Mouse (Mus musculus): ENCODE measurements at regions not wholly inside any gene's neighbourhood (a gene's known extent, or its start where the extent isn't known, plus 50 kb on each side); places are given as distances from the start of the nearest gene placed in this dataset.

GRCm38 (mm10) chr11:57958233-57958632 is 50.6 kb upstream of the Larp1 start:
- no peak for DNase-seq (ENCODE audit: low spot score)

DNA sequence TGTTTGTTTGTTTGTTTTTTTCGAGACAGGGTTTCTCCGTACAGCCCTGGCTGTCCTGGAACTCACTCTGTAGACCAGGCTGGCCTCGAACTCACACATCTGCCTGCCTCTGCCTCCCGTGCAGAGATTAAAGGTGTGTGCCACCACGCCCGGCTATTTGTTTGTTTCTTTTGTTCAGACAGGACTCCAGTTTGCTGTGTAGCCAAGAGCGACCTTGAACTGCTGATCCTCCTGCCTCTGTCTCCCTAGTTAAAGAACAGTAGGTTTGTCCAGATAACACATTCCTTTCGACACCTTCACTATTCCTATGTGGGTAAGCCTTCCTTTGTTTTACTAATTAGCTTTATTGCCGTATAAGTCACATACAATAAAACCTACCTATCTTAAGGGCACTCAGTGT is 52.0 kb upstream of the Larp1 start:
- DNase-seq (ENCODE audit: low spot score) = no peak

GRCm38 (mm10) chr11:57956076-57956475 is 52.8 kb upstream of the Larp1 start:
- no peak for DNase-seq (ENCODE audit: low spot score)

GRCm38 (mm10) chr11:57955476-57955875 is 53.4 kb upstream of the Larp1 start:
- DNase-seq (ENCODE audit: low spot score) = no peak

- no peak for DNase-seq (ENCODE audit: low spot score)
Observed at GRCm38 (mm10) chr11:57954510-57955184, 54.2 kb upstream of the Larp1 start.

GRCm38 (mm10) chr11:57953694-57954093 is 55.2 kb upstream of the Larp1 start:
- no peak for DNase-seq (ENCODE audit: low spot score)

DNA sequence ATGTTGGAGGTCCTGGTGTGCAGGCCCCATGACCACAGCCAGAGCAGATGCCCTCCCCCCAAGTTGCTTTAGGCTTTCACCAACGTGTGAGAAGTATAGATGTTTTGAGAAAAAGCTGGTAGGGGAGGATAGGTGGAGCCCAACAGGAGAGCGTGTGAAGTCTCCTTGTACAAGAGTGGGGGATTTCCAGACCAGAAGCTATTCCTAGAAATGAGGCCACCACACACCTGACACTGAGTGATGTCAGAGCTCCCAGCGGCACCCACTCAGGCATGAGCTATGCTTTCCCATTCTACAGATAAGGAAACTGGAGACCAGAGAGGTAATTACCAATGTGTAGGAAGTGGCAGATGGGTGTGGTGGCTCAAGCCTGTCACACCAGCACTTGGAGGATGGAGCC is 56.2 kb upstream of the Larp1 start:
- no peak for DNase-seq (ENCODE audit: low spot score)

DNA sequence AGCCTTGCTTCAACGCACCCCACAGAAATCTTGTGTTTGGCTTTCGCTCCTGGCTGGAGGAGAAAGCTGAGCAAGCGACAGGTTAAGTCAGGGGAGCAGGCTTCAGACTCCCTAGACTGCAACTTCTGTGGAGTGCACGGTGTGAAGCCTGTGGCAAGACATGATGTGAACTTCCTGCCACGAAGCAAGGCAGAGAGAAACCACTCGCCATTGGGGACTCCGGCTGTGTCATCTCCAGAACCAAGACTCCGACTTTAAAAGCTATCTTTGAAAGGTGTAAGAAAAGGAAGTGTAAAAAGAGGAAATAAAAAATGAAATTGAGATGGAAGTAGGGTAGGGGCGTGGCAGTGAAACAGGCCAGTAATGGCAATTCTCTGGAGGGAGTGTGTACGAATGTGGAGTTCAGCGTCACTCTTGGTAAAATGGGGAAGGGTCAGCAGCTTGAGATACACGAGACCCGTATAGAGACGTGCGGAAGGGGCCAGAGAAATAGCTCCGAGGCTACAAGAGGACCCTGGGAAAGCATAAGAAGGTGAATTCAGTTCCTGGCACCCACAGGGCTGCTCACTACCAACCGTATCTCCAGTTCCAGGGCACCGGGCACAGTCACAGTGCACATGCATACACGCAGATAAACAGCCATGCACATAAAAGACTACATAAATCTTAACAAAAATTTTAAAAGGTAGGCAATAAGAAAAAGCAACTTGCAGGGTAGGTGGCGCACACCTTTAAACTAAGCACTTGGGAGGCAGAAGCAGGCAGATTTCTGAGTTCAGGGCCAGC is 57.1 kb upstream of the Larp1 start:
- DNase-seq (ENCODE audit: low spot score) = no peak

- no peak for DNase-seq (ENCODE audit: low spot score)
Observed at GRCm38 (mm10) chr11:57950989-57951388, 57.9 kb upstream of the Larp1 start.

DNA sequence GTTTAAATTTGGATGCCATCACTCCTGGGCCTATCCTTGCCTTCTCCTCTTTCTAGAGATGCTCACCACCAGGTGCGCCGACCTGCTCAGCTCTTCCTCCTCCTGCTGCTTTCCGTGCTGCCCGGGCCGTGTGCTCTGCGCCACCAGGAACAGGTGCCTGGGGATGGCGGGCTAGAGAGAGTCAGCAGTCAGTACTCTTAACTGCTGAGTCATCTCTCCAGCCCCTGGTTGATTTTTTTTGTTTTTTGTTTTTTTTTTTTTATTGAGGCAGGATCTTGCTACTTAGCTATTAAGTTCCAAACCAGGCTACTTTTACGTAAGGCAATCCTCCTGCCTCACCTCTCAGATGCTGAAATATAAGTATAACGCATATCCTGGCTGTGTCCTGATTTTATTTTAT is 59.8 kb upstream of the Larp1 start:
- DNase-seq (ENCODE audit: low spot score) = no peak

DNA sequence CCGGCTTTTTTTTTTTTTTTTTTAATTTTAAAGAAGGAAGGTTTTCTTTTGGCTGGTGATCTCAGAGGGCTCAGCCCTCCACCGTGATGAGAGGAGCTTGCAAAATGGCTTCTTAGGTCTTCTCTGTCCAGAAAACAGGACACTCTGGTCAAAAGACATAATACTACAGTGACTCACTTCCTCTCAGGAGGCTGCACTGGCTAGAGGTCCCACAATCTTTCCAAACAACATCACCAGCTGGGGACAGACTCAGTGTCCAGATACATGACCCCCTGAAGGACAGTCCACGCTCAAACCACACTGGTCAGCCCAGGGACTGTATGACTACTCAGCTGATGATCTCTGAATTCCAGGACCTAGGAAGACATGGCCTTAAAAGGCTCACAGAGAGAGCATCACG is 61.5 kb upstream of the Larp1 start:
- DNase-seq (ENCODE audit: low spot score) = no peak

- DNase-seq (ENCODE audit: low spot score) = peak; percentile 96
Observed at GRCm38 (mm10) chr11:57934391-57934850, 74.4 kb upstream of the Larp1 start.

DNA sequence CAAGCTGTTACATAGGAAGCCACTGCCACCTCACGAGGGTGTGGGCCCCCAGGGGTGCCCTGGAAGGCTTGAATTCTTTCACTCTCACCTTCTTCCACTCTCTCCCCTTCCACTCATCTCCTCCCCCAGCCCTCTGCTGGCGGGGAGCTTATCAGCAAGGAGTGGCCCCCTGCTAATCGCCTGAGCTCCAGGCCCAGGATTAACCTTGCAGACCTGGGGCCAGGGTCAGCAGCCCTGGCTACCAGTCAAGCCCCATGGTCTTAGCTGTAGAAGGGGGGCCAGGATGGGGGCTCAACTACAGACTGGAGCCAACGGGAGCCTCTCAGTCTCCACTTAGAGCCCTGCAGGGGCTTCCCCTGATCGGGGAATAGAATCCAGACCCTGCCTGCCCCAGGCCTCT is 75.8 kb upstream of the Larp1 start:
- DNase-seq (ENCODE audit: low spot score) = no peak

- no peak for DNase-seq (ENCODE audit: low spot score)
Observed at GRCm38 (mm10) chr11:57929506-57929905, 79.4 kb upstream of the Larp1 start.

DNA sequence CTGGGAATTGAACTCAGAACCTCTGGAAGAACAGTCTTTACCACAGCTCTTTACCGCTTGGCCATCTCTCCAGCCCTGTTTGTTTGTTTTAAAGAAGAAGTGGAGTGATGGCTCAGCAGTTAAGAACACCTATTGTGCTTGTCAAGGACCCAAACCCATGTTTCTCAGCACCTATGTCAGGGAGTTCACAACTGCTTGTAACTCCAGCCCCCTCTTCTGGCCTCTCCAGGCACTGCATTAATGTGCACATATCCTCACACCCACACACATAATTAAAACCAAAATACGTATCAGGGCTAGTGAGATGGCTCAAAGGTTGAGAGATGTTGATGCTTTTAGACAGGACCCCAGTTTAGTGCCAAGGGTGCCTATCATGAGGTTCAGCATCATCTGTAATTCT is 87.6 kb upstream of the Hand1 start:
- no peak for DNase-seq (ENCODE audit: low spot score)

GRCm38 (mm10) chr11:57918447-57919059 is 85.9 kb upstream of the Hand1 start:
- DNase-seq (ENCODE audit: low spot score) = no peak

- DNase-seq (ENCODE audit: low spot score) = no peak
Observed at GRCm38 (mm10) chr11:57917974-57918373, 85.4 kb upstream of the Hand1 start.

GRCm38 (mm10) chr11:57916016-57916415 is 83.4 kb upstream of the Hand1 start:
- no peak for DNase-seq (ENCODE audit: low spot score)

- no peak for DNase-seq (ENCODE audit: low spot score)
Observed at GRCm38 (mm10) chr11:57913801-57914560, 81.4 kb upstream of the Hand1 start.

DNA sequence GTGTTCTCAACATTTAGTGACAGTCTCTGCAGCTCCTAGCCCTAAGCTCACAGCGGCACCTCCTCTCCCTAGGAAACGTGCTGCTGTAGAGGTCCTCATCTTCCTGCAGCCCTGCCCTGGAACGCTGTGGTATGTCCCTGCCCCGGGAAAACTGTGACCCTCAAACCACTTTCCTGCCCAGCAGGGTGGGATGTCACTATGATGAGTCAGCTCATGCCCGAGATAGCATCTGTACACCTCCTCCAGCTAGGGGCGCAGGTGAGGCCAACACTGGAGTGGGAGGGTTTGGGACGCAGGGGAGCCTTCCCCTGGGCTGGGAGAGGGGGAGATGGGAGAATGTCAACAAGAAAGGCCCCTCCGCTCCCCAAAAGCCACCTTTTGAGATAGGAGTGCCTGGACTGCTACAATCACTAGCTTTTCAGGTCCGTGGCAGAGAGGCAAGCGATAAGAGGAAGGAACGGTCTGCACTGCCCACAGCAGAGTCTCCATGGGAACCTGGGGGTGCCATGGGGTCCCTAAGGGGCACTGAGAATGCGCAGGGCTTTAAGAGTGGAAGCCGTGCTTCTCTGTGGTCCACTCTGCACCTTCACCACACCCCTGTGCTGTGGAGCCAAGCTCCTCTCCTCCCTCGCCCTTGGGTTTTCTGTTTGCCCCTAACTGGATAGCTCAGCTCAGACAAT is 80.5 kb upstream of the Hand1 start:
- DNase-seq (ENCODE audit: low spot score) = no peak

DNA sequence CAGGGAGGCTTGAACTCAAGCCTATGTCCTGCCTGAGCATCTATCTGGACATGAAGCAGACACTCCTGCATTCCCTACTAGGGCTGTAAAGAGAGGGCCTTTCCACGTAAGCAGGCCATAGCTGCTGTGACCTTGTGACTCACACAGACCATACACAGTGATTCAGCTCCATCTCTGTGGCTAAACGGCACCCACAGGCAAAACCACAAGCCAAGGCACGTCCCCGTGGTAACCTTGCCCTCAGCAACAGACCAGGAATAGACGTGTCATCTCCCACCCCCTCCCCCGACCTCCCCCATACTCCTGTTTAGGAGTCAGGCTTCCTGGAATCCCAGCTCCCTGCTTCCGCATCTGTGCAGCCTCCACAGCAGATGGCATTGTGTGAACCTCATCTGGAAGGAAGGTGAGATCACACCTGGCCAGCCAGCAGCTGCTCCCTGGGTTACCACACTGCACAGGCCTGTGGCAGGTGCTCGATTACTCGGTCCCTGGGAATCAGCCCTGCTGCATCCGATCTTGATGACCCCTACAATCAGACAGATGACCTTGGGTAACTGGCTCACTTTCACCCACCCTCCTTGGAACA is 79.2 kb upstream of the Hand1 start:
- no peak for DNase-seq (ENCODE audit: low spot score)

Data from ovary, postnatal 10 days (tissue).